Mouse (Mus musculus) lung, embryonic 14.5 days (tissue): ENCODE results near the gene Pnisr. TPM values are rescaled to one million over a fixed set of nuclear protein-coding genes. Genes with fewer than 3 reads are reported as not detected.

Experiments
- ATAC-seq: fragments of 200-750 bp; cut with Nextera tagmentation; 2 replicates; pipeline ENCODE4 v1.8.0; 2017; ENCODE audit warnings: mild to moderate bottlenecking, moderate TSS enrichment, moderate library complexity; ENCODE audit not compliant: insufficient read depth
- DNase-seq: peaks from one replicate; pipeline ENCODE4 v3.0.0-alpha.2; 2015
- H3K27ac ChIP-seq: fragments of 300-500 bp; sonication (generic); 2 replicates; pipeline ENCODE4 v1.5.1; 2014; ENCODE audit warnings: low read depth, mild to moderate bottlenecking, moderate library complexity
- H3K27me3 ChIP-seq: fragments of 300-500 bp; sonication (generic); 2 replicates; pipeline ENCODE4 v1.6.1; 2014; ENCODE audit warnings: low read length, control low read depth; ENCODE audit not compliant: insufficient read depth
- H3K36me3 ChIP-seq: fragments of 300-500 bp; sonication (generic); 2 replicates; pipeline ENCODE4 v1.6.1; 2014; ENCODE audit warnings: control low read depth; ENCODE audit not compliant: insufficient read depth
- H3K4me1 ChIP-seq: fragments of 300-500 bp; sonication (generic); 2 replicates; pipeline ENCODE4 v1.6.1; 2014; ENCODE audit warnings: antibody characterized with exemption, control low read depth; ENCODE audit not compliant: insufficient read depth
- H3K4me2 ChIP-seq: fragments of 300-500 bp; sonication (generic); 2 replicates; pipeline ENCODE4 v1.6.1; 2014; ENCODE audit warnings: mild to moderate bottlenecking
- H3K4me3 ChIP-seq: fragments of 300-500 bp; sonication (generic); 2 replicates; pipeline ENCODE4 v1.5.1; 2014; ENCODE audit warnings: low read depth, low read length
- H3K9ac ChIP-seq: fragments of 300-500 bp; sonication (generic); 2 replicates; pipeline ENCODE4 v1.6.1; 2014
- H3K9me3 ChIP-seq: fragments of 300-500 bp; sonication (generic); 2 replicates; pipeline ENCODE4 v1.6.1; 2016; ENCODE audit warnings: low read depth, low read length, control low read depth
- CTCF ChIP-seq: IDR thresholded peaks from 2 replicates; pipeline ENCODE4 v1.5.1; 2016; ENCODE audit warnings: antibody characterized with exemption, low read depth
- WGBS: fragments of 180-500 bp; shearing (Covaris S2); extraction: QIAGEN DNeasy Blood & Tissue Kit; methylation state at CpG from one replicate; pipeline ENCODE4 v1.1.7; 2014; 5-methylcytosine and 5-hydroxymethylcytosine counted together
- polyA plus RNA-seq: library from polyadenylated mRNA; unstranded; fragments of >200 nt; fragmentation: Nextera tagmentation; extraction: Ambion mirVana; gene quantifications from 2 replicates; pipeline ENCODE4 v1.2.1, GENCODE M21; 2014

Gene Pnisr
- 131 and 139 TPM in 2 replicates for polyA plus RNA-seq

- H3K9ac ChIP-seq, result peak within 1 kb of the TSS; percentile 93
- 0 out of 2 replicates have a peak, but pooled peaks cover 3% of the 10 kb centered on the region for H3K36me3 ChIP-seq
- H3K4me2 ChIP-seq, result peak within 1 kb of the TSS; percentile 63
- no peaks in the 10 kb centered on the region for H3K27me3 ChIP-seq
- WGBS, result under 1% methylated on average over 50 of the region's 50 CpGs
- peak within 1 kb of the TSS; percentile 98 for H3K27ac ChIP-seq
- peak; percentile 98 for ATAC-seq
- peak; percentile 90 for TF ChIP-seq CTCF
- peak within 1 kb of the TSS; percentile 87 for H3K4me3 ChIP-seq
- H3K4me1 ChIP-seq, result peaks cover 3% of the 10 kb centered on the region
- peak; percentile 99 for DNase-seq
- no peaks in the 10 kb centered on the region for H3K9me3 ChIP-seq
Observed at GRCm38 (mm10) chr4:21847481-21848286, at the start of gene Pnisr. TSS of gene Pnisr (plus strand) at chr4:21847583.

GRCm38 (mm10) chr4:21801013-21801412 is 46.4 kb upstream of the Pnisr start:
- TF ChIP-seq CTCF, result no peak
- H3K9me3 ChIP-seq, result no peaks in the 10 kb centered on the region
- H3K4me1 ChIP-seq, result no peaks in the 10 kb centered on the region
- WGBS, result 89% methylated on average over 1 of the region's 1 CpGs
- no peak overlapping the region for H3K27ac ChIP-seq
- H3K27me3 ChIP-seq, result no peaks in the 10 kb centered on the region
- no peak overlapping the region for H3K4me2 ChIP-seq
- ATAC-seq, result no peak
- H3K4me3 ChIP-seq, result no peak overlapping the region
- no peak overlapping the region for H3K9ac ChIP-seq
- DNase-seq, result no peak
- peaks cover 52% of the 10 kb centered on the region for H3K36me3 ChIP-seq

- WGBS, result 87% methylated on average over 2 of the region's 2 CpGs
- H3K27me3 ChIP-seq, result no peaks in the 10 kb centered on the region
- H3K9ac ChIP-seq, result no peak overlapping the region
- no peak overlapping the region for H3K4me2 ChIP-seq
- no peaks in the 10 kb centered on the region for H3K9me3 ChIP-seq
- H3K4me1 ChIP-seq, result no peaks in the 10 kb centered on the region
- no peak for TF ChIP-seq CTCF
- DNase-seq (no peak), ATAC-seq (no peak)
- peaks cover 56% of the 10 kb centered on the region for H3K36me3 ChIP-seq
- H3K4me3 ChIP-seq, result no peak overlapping the region
- H3K27ac ChIP-seq, result no peak overlapping the region
Observed at GRCm38 (mm10) chr4:21801620-21802019, 45.8 kb upstream of the Pnisr start.

GRCm38 (mm10) chr4:21807204-21807603 is 40.2 kb upstream of the Pnisr start:
- DNase-seq (no peak), ATAC-seq (no peak)
- TF ChIP-seq CTCF, result no peak
- Histone ChIP-seq H3K4me2 (no peak overlapping the region), H3K36me3 (peaks cover 47% of the 10 kb centered on the region), H3K27ac (no peak overlapping the region), H3K4me3 (no peak overlapping the region), H3K9me3 (no peaks in the 10 kb centered on the region), H3K9ac (no peak overlapping the region), H3K4me1 (no peaks in the 10 kb centered on the region), H3K27me3 (no peaks in the 10 kb centered on the region)
- 77% methylated on average over 5 of the region's 5 CpGs for WGBS

GRCm38 (mm10) chr4:21810608-21811007 is 36.8 kb upstream of the Pnisr start:
- Histone ChIP-seq H3K9me3 (no peaks in the 10 kb centered on the region), H3K36me3 (peaks cover 41% of the 10 kb centered on the region), H3K27me3 (no peaks in the 10 kb centered on the region), H3K4me1 (no peaks in the 10 kb centered on the region), H3K9ac (no peak overlapping the region), H3K27ac (no peak overlapping the region), H3K4me2 (no peak overlapping the region), H3K4me3 (no peak overlapping the region)
- 74% methylated on average over 3 of the region's 3 CpGs for WGBS
- no peak for TF ChIP-seq CTCF
- DNase-seq, result no peak
- no peak for ATAC-seq

- no peak overlapping the region for H3K9ac ChIP-seq
- H3K4me2 ChIP-seq, result no peak overlapping the region
- TF ChIP-seq CTCF, result no peak
- peaks cover 47% of the 10 kb centered on the region for H3K36me3 ChIP-seq
- H3K9me3 ChIP-seq, result no peaks in the 10 kb centered on the region
- no peak overlapping the region for H3K27ac ChIP-seq
- H3K4me1 ChIP-seq, result no peaks in the 10 kb centered on the region
- WGBS, result 90% methylated on average over 6 of the region's 6 CpGs
- H3K4me3 ChIP-seq, result no peak overlapping the region
- H3K27me3 ChIP-seq, result no peaks in the 10 kb centered on the region
- DNase-seq, result no peak
- no peak for ATAC-seq
Observed at GRCm38 (mm10) chr4:21812635-21813034, 34.7 kb upstream of the Pnisr start.

GRCm38 (mm10) chr4:21814029-21814428 is 33.4 kb upstream of the Pnisr start:
- Histone ChIP-seq H3K4me1 (no peaks in the 10 kb centered on the region), H3K4me3 (no peak overlapping the region), H3K27me3 (no peaks in the 10 kb centered on the region), H3K4me2 (no peak overlapping the region), H3K36me3 (peaks cover 51% of the 10 kb centered on the region), H3K9ac (no peak overlapping the region), H3K9me3 (no peaks in the 10 kb centered on the region), H3K27ac (no peak overlapping the region)
- peak; percentile 88 for DNase-seq
- 45% methylated on average over 2 of the region's 2 CpGs for WGBS
- peak; percentile 85 for TF ChIP-seq CTCF
- peak; percentile 90; the same call in 1 of the 2 replicates for ATAC-seq
